Mouse (Mus musculus) adrenal gland, adult 8-10 months (tissue): ENCODE results near the gene Dab2ip. TPM values are rescaled to one million over a fixed set of nuclear protein-coding genes. Genes with fewer than 3 reads are reported as not detected.

Experiments
- DNase-seq: peaks from one replicate; pipeline ENCODE4 v3.0.0; 2022
- total RNA-seq, 4 experiments: library from RNA; stranded (reverse); gene quantifications; 2 replicates each; pipeline ENCODE4 v1.2.4; 2022

Dab2ip gene
- total RNA-seq, 4 experiments from 2014 or later: 84.5 to 95.8 (median 90.0) TPM

- no peak for DNase-seq
These were observed 65.5 kb downstream of the Dab2ip start for GRCm38 (mm10) chr2:35623431-35624148.

DNA sequence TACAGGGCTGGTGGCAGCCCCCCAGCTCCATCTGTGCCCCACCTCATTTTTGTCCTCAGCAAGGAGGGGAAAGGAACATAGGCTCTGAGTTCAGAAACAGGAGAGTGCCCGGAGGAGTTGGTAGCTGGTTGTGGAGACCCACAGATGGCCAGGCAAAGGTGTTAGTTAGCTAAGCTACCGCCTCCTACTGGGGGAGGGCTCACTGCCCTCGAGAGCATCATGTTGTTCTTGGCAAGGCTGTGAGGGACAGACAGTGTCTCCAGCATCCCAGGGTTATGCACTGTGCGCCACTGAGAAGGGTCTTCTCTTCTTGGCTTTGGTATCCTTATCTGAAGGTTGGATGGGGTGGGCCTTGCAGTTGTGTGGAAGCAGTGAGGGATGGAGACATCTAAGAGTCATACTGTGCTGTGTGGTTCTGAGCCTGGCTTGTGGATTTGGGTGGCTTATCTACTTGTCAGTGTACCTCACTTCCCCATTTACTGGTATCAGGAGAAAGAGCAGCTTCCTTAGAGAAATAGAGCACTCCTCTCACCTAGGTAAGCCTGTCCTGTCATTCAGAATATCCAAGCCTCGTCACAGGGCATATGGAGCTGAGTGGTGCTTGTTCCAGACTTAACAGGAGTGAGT is 66.4 kb downstream of the Dab2ip start:
- no peak for DNase-seq

- no peak for DNase-seq
These were observed 66.9 kb downstream of the Dab2ip start for GRCm38 (mm10) chr2:35625007-35625380.

DNA sequence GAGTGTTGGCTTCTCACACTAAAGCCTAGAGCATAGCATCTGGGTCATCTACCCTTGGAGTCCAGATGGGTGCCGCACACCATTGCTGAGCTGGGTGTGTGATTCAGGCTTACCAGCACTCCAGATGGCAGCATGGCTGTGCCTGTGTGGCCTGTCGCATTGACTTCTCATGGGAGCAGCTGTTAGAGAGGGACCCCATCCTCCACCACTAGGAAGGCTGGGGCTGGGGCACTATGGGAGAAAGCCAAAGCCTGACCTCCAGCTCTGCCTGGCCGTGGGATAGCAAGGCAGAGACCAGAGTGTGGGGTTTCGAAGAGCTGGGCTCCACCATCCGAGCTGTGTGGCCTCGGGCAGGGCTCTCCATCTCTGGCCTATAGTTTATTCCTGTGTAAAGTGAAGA is 67.5 kb downstream of the Dab2ip start:
- DNase-seq: no peak

DNA sequence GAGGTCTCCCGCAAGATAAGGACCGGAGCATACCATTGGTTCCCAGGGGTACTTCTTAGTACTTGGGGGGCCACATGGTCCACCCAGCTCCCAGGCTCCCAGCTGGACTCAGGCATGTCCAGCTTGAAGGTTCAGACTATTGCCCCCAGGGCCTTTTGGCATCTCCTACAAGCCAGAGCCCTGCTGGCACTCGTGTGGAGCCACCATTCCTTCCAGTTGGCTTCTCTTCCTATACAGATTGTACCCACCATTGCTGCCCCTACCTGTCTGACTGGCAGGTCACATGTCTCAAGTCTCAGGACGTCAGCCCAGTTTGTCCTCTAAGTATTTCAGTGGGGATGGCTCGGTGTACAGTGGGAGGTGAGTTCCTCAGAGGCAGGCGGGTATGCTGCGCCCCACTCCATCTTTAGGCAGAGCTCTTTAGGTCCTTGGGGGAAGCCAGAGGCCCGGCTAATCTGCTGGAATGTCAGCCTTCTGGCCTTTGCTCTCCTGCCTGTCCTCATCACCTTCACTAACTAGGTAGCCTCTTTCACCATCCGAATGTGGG is 68.2 kb downstream of the Dab2ip start:
- no peak for DNase-seq

DNA sequence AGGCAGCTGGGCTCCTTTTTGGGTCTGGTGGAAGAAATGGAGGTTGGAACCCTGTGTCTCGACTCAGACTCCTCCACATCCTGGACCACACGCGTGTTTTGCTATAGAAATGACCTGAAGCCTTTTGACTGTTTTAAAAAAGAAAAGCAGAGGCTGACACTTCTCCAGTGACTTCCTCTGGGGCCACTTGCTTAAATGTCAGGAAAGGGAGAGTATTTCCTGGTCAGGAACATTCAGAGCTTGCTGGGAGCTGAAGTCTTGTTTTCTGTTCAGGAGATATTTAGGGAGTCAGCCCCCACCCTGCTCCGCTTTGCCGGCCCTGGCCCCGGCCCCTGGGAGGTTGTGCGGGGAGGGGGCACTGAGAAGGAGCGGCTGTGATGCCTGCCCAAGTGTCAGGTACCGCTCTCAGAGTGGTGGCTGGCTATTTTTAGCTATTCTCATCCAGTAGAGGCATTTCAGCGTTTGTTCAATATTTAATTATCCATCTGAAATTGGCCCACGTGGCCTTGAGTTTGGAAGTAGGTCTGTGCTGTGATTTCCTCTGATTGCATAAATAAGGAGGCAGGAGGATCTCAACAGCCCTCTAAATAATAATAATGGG is 69.3 kb downstream of the Dab2ip start:
- no peak for DNase-seq

- no peak for DNase-seq
These were observed 70.0 kb downstream of the Dab2ip start for GRCm38 (mm10) chr2:35628052-35628451.

DNA sequence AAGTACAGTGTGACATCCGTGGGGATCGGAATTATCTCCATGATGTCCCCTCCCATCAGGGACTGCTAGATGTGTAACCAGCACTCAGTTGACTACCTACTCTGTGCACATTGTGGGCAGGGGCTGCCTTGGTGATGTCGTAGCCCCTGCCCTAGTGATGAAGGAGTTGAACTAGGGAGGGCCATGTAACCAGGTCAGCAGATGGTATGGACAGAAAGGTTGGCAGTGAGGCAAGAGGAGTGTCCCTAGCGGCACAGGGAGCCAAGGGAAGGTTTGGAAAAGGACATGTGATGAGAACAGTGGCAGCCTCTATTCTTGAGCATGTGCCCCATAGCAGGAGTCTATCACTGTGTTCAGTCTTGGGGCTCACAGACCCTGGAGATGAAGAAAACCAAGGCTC is 70.6 kb downstream of the Dab2ip start:
- DNase-seq: no peak

DNA sequence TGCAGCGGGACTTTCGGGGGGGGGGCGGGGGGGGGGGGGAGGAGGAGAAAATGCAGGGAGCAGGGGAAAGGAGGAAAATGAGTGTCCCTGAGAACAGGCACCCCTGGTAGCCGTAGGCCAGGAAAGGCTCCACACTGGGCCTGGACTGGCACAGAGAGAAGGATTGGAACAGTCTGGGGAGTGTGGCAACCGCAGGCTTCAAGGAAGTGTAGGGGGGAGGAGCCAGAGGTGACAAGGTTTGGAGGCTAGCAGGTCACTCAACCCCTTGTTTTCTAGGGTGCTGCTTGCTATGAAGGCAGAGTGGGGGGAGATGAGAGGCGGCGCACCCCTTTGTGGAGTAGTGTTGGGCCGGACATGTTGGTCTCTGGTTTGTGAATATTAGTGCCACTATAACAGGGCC is 71.1 kb downstream of the Dab2ip start:
- no peak for DNase-seq

- DNase-seq: no peak
These were observed 75.3 kb downstream of the Dab2ip start for GRCm38 (mm10) chr2:35633392-35633791.

DNA sequence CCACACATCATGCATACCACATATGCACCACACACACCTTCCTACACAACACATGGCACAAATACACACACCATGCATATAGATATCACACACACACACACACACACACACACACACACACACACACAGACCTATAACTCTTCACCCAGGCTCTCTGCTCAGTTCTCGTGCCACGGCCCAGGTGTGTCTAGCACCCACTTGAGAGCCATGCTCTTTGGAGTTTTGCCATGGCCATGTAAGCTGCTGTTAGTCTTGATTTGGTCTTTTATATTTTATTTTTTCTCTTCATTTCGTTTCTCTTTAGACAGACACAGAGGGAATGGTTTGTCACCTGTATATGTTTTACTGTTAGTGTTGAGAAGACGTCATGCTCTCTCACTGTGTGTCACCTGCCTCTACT is 76.9 kb downstream of the Dab2ip start:
- DNase-seq: no peak

DNA sequence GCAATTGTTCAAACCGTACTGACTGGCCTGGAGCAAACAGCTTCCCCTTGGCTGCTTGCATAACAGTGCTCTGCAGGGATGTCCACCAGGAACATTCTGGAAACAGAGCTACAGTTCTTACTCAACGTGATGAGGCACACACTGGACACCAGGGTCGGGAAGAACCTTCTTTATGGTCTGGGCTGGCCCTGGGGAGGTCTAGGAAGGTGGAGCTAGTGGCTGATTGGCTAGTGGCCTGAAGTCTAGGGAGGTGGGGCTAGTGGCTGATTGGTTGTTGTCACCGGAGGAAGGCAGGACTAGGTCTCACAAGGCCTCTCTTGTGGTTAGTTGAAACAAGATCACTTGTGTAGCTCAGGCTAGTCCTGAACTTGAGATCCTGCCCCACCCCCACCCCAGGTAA is 77.5 kb downstream of the Dab2ip start:
- no peak for DNase-seq

DNA sequence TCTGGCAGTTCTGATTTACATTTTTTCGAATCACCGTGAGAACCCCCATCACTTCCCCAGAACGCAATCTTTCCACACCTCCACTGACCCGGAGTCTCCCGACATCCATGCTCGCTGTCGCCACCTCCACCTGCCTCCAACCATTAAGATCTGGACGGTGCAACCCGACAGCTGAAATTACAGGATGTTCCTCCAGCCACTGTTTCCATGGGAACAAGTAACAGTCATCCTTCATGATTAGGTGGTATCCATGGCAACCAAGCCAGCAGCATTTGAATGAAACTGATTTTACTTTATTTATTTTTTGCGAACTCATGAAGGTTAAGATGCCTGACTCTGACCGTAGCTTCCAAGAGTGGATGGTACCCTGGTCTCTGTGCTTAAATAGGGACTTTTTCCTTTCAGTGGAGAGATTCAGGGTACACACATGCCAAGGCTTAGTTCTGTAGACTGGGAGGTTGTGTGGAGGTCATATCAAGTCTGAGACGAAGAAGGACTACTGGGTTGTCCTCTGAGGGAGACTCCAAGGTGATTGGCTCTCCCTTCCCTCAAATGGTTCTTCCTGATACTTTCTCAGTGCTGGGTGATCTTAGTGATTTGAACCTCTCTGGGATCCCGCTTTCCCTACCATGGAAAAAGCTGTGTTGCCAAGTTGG is 79.9 kb downstream of the Dab2ip start:
- no peak for DNase-seq

GRCm38 (mm10) chr2:35639799-35640198 is 81.7 kb downstream of the Dab2ip start:
- no peak for DNase-seq

- DNase-seq: no peak
These were observed 82.5 kb downstream of the Dab2ip start for GRCm38 (mm10) chr2:35640576-35640975.

- DNase-seq: no peak
These were observed 84.2 kb downstream of the Dab2ip start for GRCm38 (mm10) chr2:35642224-35642623.

DNA sequence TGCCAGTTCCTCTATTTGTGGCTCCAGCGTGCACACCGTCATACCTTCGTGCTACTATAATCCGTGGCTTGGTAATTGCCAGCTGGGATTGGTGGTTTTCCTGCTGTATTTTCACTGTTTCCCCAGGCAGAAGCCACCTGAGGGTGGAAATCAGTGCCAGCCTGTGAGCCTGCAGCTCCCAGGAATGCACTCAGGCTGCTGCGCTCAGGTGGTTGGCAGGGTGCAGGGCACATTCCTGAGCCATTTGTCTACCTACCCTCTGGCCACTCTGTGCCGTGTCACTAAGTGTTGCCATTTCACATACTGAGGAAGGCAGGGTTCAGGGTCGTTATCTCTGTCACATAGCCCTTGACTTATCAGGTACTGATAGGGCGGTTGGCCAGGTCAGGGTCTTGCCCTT is 88.5 kb downstream of the Dab2ip start:
- DNase-seq: no peak

DNA sequence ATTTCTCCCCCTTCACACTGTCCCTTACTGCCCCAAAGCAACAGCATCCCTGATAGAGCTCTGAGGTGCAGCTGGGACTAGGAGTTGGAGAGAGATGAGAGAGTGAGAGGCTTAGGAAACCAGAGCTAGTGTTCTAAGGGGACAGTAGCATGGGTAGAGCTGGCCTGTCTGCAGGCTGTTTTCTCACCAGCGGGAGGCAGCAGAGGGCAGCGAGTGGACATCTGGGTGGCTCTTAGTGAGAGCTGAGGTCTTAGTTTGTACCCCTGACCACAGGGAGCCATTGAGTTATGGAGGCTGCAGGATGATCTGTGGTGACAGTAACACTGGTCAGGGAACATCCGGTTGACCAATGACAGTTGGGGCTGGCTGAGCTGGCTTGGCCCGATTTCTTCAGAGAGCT is 91.6 kb downstream of the Dab2ip start:
- DNase-seq: peak; percentile 71

DNA sequence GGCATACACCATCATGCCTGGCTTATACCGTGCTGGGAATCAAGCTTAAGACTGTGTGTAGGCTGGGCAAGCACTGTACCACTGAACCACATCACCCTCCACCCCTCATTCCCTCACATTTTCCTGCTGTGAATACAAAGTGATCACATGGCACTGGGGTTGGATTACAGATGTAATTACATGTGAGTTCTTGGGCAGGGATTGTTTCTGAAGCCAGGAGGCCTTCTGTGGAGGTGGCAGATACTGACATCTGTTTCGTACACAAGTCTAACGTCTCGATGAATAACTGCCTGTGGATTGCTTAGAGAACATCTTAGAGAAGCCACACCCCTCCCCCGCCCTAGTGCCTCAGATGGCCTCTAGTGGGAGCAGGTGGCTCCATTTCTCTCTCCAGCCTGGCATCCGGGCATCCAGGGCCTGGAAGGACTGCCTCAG is 93.2 kb downstream of the Dab2ip start:
- DNase-seq: no peak

DNA sequence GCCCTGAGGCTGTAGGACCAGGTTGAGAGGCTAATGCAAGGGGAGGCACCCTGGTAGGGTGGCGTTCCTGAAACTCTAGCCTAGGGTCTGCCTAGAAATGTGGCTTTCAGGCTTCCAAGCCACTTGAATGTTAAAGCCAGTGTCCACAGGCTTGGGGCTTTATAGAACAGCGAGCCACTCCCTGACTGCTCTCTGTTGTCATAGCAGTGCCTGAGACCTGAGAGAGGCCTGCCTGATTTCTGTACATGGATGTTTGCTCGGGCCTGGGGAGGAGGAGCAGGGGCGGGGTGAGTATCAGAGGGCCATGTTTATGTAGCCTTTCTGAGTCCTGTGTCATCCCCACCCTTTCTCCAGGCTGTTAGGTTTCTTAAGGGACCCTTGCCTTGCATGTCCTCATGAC is 94.9 kb downstream of the Dab2ip start:
- no peak for DNase-seq

GRCm38 (mm10) chr2:35654795-35655194 is 96.7 kb downstream of the Dab2ip start:
- DNase-seq: no peak

DNA sequence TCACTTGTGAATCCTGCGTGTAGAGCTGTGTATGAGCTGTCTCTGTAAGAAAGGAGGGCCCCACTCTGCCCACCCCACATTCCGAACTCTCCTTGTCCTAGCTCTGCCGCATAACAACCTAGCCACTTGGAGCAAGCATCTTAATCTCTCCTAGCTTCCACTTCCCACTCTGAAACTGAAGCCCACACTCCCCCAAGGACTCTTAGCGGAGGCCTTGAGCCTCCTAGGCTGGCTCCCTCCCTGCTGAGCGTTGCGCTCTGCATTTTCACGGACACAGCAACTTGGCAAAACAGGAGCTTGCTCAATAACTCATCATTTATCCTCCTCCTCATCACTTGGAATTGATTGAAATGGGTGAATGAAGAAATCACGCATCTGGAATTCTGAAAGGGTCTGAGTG is 97.9 kb downstream of the Dab2ip start:
- peak; percentile 69 for DNase-seq

GRCm38 (mm10) chr2:35658311-35658710 is 100.2 kb downstream of the Dab2ip start:
- DNase-seq: peak; percentile 82
